Mouse (Mus musculus): ENCODE measurements around the gene Slc35b1.
"Not testable (repeated sequence)": the region's sequence is repeated elsewhere in the genome, so short reads cannot be mapped to it uniquely, and the experiment has no call there.

Slc35b1 gene

GRCm38 (mm10) chr11:95392708-95393499, 8.4 kb downstream of the Slc35b1 start:
- in situ Hi-C loops (cut with MboI, MseI): loop anchor here (5.0 kb wide), 1 partner anchor 129 kb away; no protein-coding TSS in a partner anchor

GRCm38 (mm10) chr11:95393500-95393816, 9.0 kb downstream of the Slc35b1 start:
- in situ Hi-C loops (cut with MboI, MseI): loop anchor here (5.0 kb wide), 1 partner anchor 129 kb away; no protein-coding TSS in a partner anchor

GRCm38 (mm10) chr11:95394112-95394511, 9.6 kb downstream of the Slc35b1 start:
- in situ Hi-C loops (cut with MboI, MseI): loop anchor here (5.0 kb wide), 1 partner anchor 128 kb away; no protein-coding TSS in a partner anchor

- in situ Hi-C loops (cut with MboI, MseI): no loop called here
Measured at GRCm38 (mm10) chr11:95396548-95396947, 12.1 kb downstream of the Slc35b1 start.

GRCm38 (mm10) chr11:95397843-95398835, 13.6 kb downstream of the Slc35b1 start:
- in situ Hi-C loops (cut with MboI, MseI): no loop called here

- in situ Hi-C loops (cut with MboI, MseI): no loop called here
Measured at GRCm38 (mm10) chr11:95399520-95400020, 15.1 kb downstream of the Slc35b1 start.

- in situ Hi-C loops (cut with MboI, MseI): no loop called here
Measured at GRCm38 (mm10) chr11:95401568-95401967, 17.1 kb downstream of the Slc35b1 start.

- in situ Hi-C loops (cut with MboI, MseI): no loop called here
Measured at GRCm38 (mm10) chr11:95402196-95402595, 17.7 kb downstream of the Slc35b1 start.

GRCm38 (mm10) chr11:95402658-95403101, 18.2 kb downstream of the Slc35b1 start:
- in situ Hi-C loops (cut with MboI, MseI): no loop called here

- in situ Hi-C loops (cut with MboI, MseI): no loop called here
Measured at GRCm38 (mm10) chr11:95403382-95404340, 19.2 kb downstream of the Slc35b1 start.

GRCm38 (mm10) chr11:95405771-95406170, 21.3 kb downstream of the Slc35b1 start:
- in situ Hi-C loops (cut with MboI, MseI): no loop called here

GRCm38 (mm10) chr11:95406398-95406797, 21.9 kb downstream of the Slc35b1 start:
- in situ Hi-C loops (cut with MboI, MseI): not testable (repeated sequence)

- in situ Hi-C loops (cut with MboI, MseI): no loop called here
Measured at GRCm38 (mm10) chr11:95409450-95410112, 25.1 kb downstream of the Slc35b1 start.

- in situ Hi-C loops (cut with MboI, MseI): no loop called here
Measured at GRCm38 (mm10) chr11:95411453-95412013, 27.0 kb downstream of the Slc35b1 start.

GRCm38 (mm10) chr11:95412615-95413014, 28.1 kb downstream of the Slc35b1 start:
- in situ Hi-C loops (cut with MboI, MseI): no loop called here

- in situ Hi-C loops (cut with MboI, MseI): no loop called here
Measured at GRCm38 (mm10) chr11:95413641-95414535, 29.4 kb downstream of the Slc35b1 start, which contains the start of gene Spop. Gene Spop, plus strand, starts transcription at chr11:95414080.

- in situ Hi-C loops (cut with MboI, MseI): no loop called here
Measured at GRCm38 (mm10) chr11:95414536-95415161, 30.2 kb downstream of the Slc35b1 start.

- in situ Hi-C loops (cut with MboI, MseI): no loop called here
Measured at GRCm38 (mm10) chr11:95415931-95416330, 31.4 kb downstream of the Slc35b1 start.

All from T-helper 1 cell (primary cell).